ENCODE assay signal across 32 mouse cellular contexts in the genomic region with DNA sequence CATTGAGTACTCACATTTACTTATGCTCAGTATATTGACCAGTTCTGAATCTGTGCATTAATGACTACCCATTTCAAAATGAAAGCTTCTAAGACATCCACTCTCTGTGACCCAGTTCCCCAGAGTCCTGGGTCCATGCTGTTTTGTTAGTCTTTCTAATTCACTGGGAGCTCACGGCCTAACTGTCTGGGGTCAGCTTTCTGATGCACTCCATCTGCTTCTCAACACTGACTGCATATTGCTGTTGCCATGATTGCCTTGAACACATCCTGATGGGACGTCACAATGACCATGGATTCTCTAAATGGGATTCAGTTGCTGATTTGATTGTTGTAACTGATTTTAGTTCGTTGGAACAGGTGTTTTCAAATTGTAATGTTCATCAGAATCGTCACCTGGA.
"Had no signal": no experiment of that assay in that cellular context is flagged by ENCODE, and none has a peak within 500 bp of the region (broad histone marks: within the 10 kb centered on the region; RNA-seq: fewer than 3 reads in every experiment).

No protein-coding gene starts in this region.

- DNase-seq: heart, adult 2 months; heart, postnatal 10 days; heart, postnatal 14 days; heart, postnatal 36 days; heart, postnatal 4 days; kidney, adult 11 months; kidney, adult 2 months; kidney, adult 8-10 months; kidney, adult 9 months; kidney, postnatal 25 days; kidney, postnatal 36 days; layer of hippocampus, adult 9-11 months; layer of hippocampus, postnatal 36 days had no signal

- ATAC-seq: hindbrain, embryonic 16.5 days; hindbrain, postnatal 0 days; inflammation-experienced regulatory T-cells, adult 6 months; intestine, embryonic 15.5 days; intestine, embryonic 16.5 days; intestine, postnatal 0 days had no signal

- H3K9me3 ChIP-seq: heart, embryonic 10.5 days; heart, embryonic 12.5 days; heart, embryonic 13.5 days; heart, embryonic 15.5 days; hindbrain, embryonic 10.5 days; hindbrain, embryonic 12.5 days; hindbrain, embryonic 13.5 days; hindbrain, embryonic 15.5 days; intestine, embryonic 15.5 days; kidney, embryonic 15.5 days had no signal

- H3K4me2 ChIP-seq: heart, embryonic 11.5 days; heart, embryonic 12.5 days; heart, embryonic 13.5 days; heart, embryonic 15.5 days; hindbrain, embryonic 12.5 days; hindbrain, embryonic 13.5 days; hindbrain, embryonic 14.5 days; hindbrain, embryonic 15.5 days; intestine, embryonic 15.5 days; kidney, embryonic 15.5 days had no signal

- H3K9ac ChIP-seq: heart, embryonic 12.5 days; heart, embryonic 13.5 days; heart, embryonic 15.5 days; hindbrain, embryonic 12.5 days; hindbrain, embryonic 13.5 days; hindbrain, embryonic 14.5 days; hindbrain, embryonic 15.5 days; intestine, embryonic 15.5 days; kidney, embryonic 15.5 days had no signal

- H3K36me3 ChIP-seq: heart, embryonic 10.5 days; heart, embryonic 12.5 days; heart, embryonic 13.5 days; heart, embryonic 15.5 days; hindbrain, embryonic 10.5 days; hindbrain, embryonic 12.5 days; hindbrain, embryonic 13.5 days; hindbrain, embryonic 15.5 days; intestine, embryonic 15.5 days; kidney, embryonic 15.5 days had no signal

- H3K27me3 ChIP-seq: heart, embryonic 12.5 days; heart, embryonic 13.5 days; heart, embryonic 15.5 days; hindbrain, embryonic 13.5 days; hindbrain, embryonic 15.5 days; intestine, embryonic 15.5 days; kidney, embryonic 15.5 days had no signal

- H3K27ac ChIP-seq: heart, adult 2 months; heart, embryonic 10.5 days; heart, embryonic 13.5 days; heart, embryonic 15.5 days; hindbrain, embryonic 10.5 days; hindbrain, embryonic 12.5 days; hindbrain, embryonic 13.5 days; hindbrain, embryonic 14.5 days; hindbrain, embryonic 15.5 days; hindbrain, postnatal 0 days; intestine, embryonic 15.5 days; kidney, embryonic 15.5 days; layer of hippocampus, adult 2 months; left cerebral cortex, adult 2 months had no signal

- H3K4me3 ChIP-seq: heart, adult 2 months; heart, embryonic 10.5 days; heart, embryonic 12.5 days; heart, embryonic 13.5 days; heart, embryonic 15.5 days; hindbrain, embryonic 10.5 days; hindbrain, embryonic 12.5 days; hindbrain, embryonic 13.5 days; hindbrain, embryonic 15.5 days; intestine, embryonic 15.5 days; kidney, embryonic 15.5 days; layer of hippocampus, adult 2 months; left cerebral cortex, adult 2 months had no signal
